Mouse (Mus musculus) mature B cell (primary cell): ENCODE results near the gene Rps19bp1.

Experiments
- in situ Hi-C: fragments of 300-500 bp; cut with MboI; formaldehyde crosslinking; loops from 2 replicates; pipeline ENCODE4 v1.14.3; 2019

The Rps19bp1 gene

GRCm38 (mm10) chr15:80219211-80219610 is 44.9 kb downstream of the Rps19bp1 start:
- in situ Hi-C loops = no loop called here

- in situ Hi-C loops = no loop called here
Measured at GRCm38 (mm10) chr15:80217476-80217875, 46.6 kb downstream of the Rps19bp1 start.

- in situ Hi-C loops = no loop called here
Measured at GRCm38 (mm10) chr15:80216480-80216820, 47.7 kb downstream of the Rps19bp1 start.

GRCm38 (mm10) chr15:80215716-80216479 is 48.2 kb downstream of the Rps19bp1 start:
- in situ Hi-C loops = no loop called here

GRCm38 (mm10) chr15:80213688-80214087 is 50.4 kb downstream of the Rps19bp1 start:
- in situ Hi-C loops = no loop called here
